Mouse (Mus musculus) testis, adult 2 months (tissue): ENCODE measurements around the gene A930004D18Rik.

Source experiments
- CTCF ChIP-seq: fragments of 200-500 bp; IDR thresholded peaks from 2 replicates; pipeline ENCODE4 v1.5.1; 2012; ENCODE audit warnings: low read depth, mild to moderate bottlenecking, inconsistent platforms, low read length, moderate library complexity; ENCODE audit not compliant: control insufficient read depth, insufficient read depth, insufficient replicate concordance
- POLR2A ChIP-seq: fragments of 200-500 bp; IDR thresholded peaks from 2 replicates; pipeline ENCODE4 v1.6.1; 2012; ENCODE audit warnings: low read depth, mild to moderate bottlenecking, inconsistent platforms, low read length, moderate library complexity; ENCODE audit not compliant: control insufficient read depth

GRCm38 (mm10) chr2:18031271-18031821 lies 6.2 kb downstream of the A930004D18Rik start:
- TF ChIP-seq CTCF = no peak
- TF ChIP-seq POLR2A = no peak
